Mouse (Mus musculus) midbrain, postnatal 0 days (tissue): ENCODE results near the gene Spata13. TPM values are rescaled to one million over a fixed set of nuclear protein-coding genes. Genes with fewer than 3 reads are reported as not detected.

Source experiments
- ATAC-seq: fragments of 200-750 bp; cut with Nextera tagmentation; 2 replicates; pipeline ENCODE4 v1.8.0; 2017; ENCODE audit warnings: moderate number of reproducible peaks, mild to moderate bottlenecking, moderate TSS enrichment, moderate library complexity; ENCODE audit not compliant: low FRiP score
- DNase-seq: peaks from one replicate; pipeline ENCODE4 v3.0.0-alpha.2; 2015; ENCODE audit warnings: low spot score
- H3K27ac ChIP-seq: fragments of 300-500 bp; sonication (generic); 2 replicates; pipeline ENCODE4 v1.5.1; 2014; ENCODE audit warnings: low read depth, mild to moderate bottlenecking, low read length, mixed read lengths
- H3K27me3 ChIP-seq: fragments of 300-500 bp; sonication (generic); 2 replicates; pipeline ENCODE4 v1.6.1; 2014; ENCODE audit warnings: low read length, control low read depth, mixed read lengths; ENCODE audit not compliant: insufficient read depth
- H3K36me3 ChIP-seq: fragments of 300-500 bp; sonication (generic); 2 replicates; pipeline ENCODE4 v1.6.1; 2014; ENCODE audit warnings: low read length, control low read depth, mixed read lengths; ENCODE audit not compliant: insufficient read depth
- H3K4me1 ChIP-seq: fragments of 300-500 bp; sonication (generic); 2 replicates; pipeline ENCODE4 v1.6.1; 2014; ENCODE audit warnings: mild to moderate bottlenecking, control low read depth, antibody characterized with exemption, low read length, mixed read lengths; ENCODE audit not compliant: insufficient read depth
- H3K4me2 ChIP-seq: fragments of 300-500 bp; sonication (generic); 2 replicates; pipeline ENCODE4 v1.6.1; 2014; ENCODE audit warnings: low read depth, mild to moderate bottlenecking, low read length, mixed read lengths; ENCODE audit not compliant: poor library complexity, severe bottlenecking
- H3K4me3 ChIP-seq: fragments of 300-500 bp; sonication (generic); 2 replicates; pipeline ENCODE4 v1.5.1; 2014; ENCODE audit warnings: low read depth, mild to moderate bottlenecking, low read length, moderate library complexity
- H3K9ac ChIP-seq: fragments of 300-500 bp; sonication (generic); replicated peaks from 2 replicates; pipeline ENCODE4 v1.6.1; 2014; ENCODE audit warnings: mild to moderate bottlenecking, low read length, moderate library complexity, mixed read lengths; ENCODE audit not compliant: poor library complexity, severe bottlenecking
- H3K9me3 ChIP-seq: fragments of 300-500 bp; sonication (generic); 2 replicates; pipeline ENCODE4 v1.6.1; 2016; ENCODE audit warnings: low read length, control low read depth
- CTCF ChIP-seq: IDR thresholded peaks from 2 replicates; pipeline ENCODE4 v1.5.1; 2016; ENCODE audit warnings: antibody characterized with exemption, mild to moderate bottlenecking
- WGBS: fragments of 180-500 bp; shearing (Covaris S2); extraction: QIAGEN DNeasy Blood & Tissue Kit; methylation state at CpG from one replicate; pipeline ENCODE4 v1.1.7; 2014; 5-methylcytosine and 5-hydroxymethylcytosine counted together
- polyA plus RNA-seq: library from polyadenylated mRNA; unstranded; fragments of >200 nt; fragmentation: Nextera tagmentation; extraction: Ambion mirVana; gene quantifications from 2 replicates; pipeline ENCODE4 v1.2.1, GENCODE M21; 2015
- total RNA-seq: library from RNA; depleted of rRNA; stranded (reverse); fragments of >200 nt; gene quantifications from 2 replicates; pipeline ENCODE4 v1.2.3, GENCODE M21; 2014

Gene Spata13
- total and polyA plus RNA-seq, 2 experiments from 2014 or later = 12.4 to 33.0 TPM

DNA sequence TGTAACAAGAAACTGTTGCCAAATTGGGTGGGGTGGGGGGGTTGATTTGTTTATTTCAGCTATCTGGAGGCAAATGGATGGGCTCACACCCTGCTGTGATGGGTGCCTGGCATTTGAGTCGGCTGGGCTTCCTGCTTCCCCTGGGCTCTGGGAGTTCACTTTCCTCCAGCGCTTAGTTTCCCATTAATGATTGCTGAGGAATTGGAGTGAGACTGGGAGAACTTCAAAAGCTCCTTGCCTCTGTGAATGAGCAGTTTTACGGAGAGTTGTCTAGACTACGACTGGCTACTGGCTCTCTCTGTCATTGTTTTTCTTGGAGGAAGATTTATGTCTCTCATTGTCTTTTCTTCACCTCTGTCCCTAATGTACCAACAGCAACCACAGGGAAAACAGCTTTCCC lies 36.2 kb upstream of the Spata13 start:
- no peak overlapping the region for H3K4me2 ChIP-seq
- H3K27me3 ChIP-seq = no peaks in the 10 kb centered on the region
- TF ChIP-seq CTCF = no peak
- WGBS = 31% methylated on average over 4 of the region's 4 CpGs
- H3K4me3 ChIP-seq = no peak overlapping the region
- H3K27ac ChIP-seq = no peak overlapping the region
- no peak for DNase-seq
- no peaks in the 10 kb centered on the region for H3K36me3 ChIP-seq
- no peak for ATAC-seq
- H3K9ac ChIP-seq = no peak overlapping the region
- H3K4me1 ChIP-seq = no peaks in the 10 kb centered on the region
- no peaks in the 10 kb centered on the region for H3K9me3 ChIP-seq

DNA sequence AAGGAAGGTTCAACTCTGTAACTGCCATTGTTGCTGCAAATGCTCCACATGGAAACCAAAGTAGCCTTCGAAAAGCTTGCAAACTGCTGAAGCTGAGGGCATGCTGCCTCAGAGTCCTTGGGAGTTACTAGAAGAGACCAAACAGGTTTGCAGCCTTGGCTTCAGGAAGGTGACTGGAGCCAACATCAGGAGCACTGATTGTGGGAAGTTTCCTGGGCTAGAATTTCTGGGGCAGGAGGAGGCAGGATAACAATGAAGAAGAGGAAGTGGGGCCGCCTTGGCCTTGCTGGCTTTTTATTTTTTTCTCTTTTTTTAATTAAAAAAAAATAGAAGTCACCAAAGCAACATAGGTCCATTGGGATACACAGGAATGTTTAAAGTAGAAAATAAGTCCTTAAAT lies 34.8 kb upstream of the Spata13 start:
- no peaks in the 10 kb centered on the region for H3K27me3 ChIP-seq
- WGBS = 78% methylated on average over 2 of the region's 2 CpGs
- ATAC-seq = no peak
- no peaks in the 10 kb centered on the region for H3K4me1 ChIP-seq
- no peak overlapping the region for H3K4me3 ChIP-seq
- no peak overlapping the region for H3K9ac ChIP-seq
- no peak for DNase-seq
- H3K9me3 ChIP-seq = no peaks in the 10 kb centered on the region
- no peak overlapping the region for H3K27ac ChIP-seq
- no peaks in the 10 kb centered on the region for H3K36me3 ChIP-seq
- TF ChIP-seq CTCF = no peak
- H3K4me2 ChIP-seq = no peak overlapping the region

DNA sequence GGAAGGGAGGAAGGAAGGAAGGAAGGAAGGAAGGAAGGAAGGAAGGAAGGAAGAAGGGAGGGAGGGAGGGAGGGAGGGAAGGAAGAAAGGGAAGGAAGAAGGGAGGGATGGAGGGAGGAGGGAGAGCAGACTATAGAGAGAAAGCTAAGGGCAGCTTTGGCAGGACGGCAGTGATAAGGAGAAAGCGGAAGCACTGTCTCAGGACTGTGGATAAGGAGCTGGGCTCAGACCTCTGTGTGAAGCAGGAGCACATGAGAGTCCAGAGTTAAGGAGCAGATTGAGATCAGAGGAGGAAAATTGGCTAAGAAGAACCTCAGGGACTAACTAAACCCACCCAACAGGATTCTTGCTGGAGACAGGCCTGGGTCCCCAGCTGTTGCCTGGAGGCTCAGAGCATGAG lies 28.2 kb upstream of the Spata13 start:
- DNase-seq = no peak
- no peaks in the 10 kb centered on the region for H3K9me3 ChIP-seq
- no peak overlapping the region for H3K4me2 ChIP-seq
- no peak for TF ChIP-seq CTCF
- no peak for ATAC-seq
- 74% methylated on average over 2 of the region's 2 CpGs for whole genome bisulfite sequencing
- no peaks in the 10 kb centered on the region for H3K36me3 ChIP-seq
- no peaks in the 10 kb centered on the region for H3K27me3 ChIP-seq
- H3K27ac ChIP-seq = no peak overlapping the region
- no peak overlapping the region for H3K4me3 ChIP-seq
- no peaks in the 10 kb centered on the region for H3K4me1 ChIP-seq
- no peak overlapping the region for H3K9ac ChIP-seq

GRCm38 (mm10) chr14:60606194-60606593 lies 27.6 kb upstream of the Spata13 start:
- TF ChIP-seq CTCF = no peak
- DNase-seq = no peak
- Histone ChIP-seq H3K4me3 (no peak overlapping the region), H3K4me1 (no peaks in the 10 kb centered on the region), H3K9ac (no peak overlapping the region), H3K36me3 (no peaks in the 10 kb centered on the region), H3K4me2 (no peak overlapping the region), H3K27me3 (no peaks in the 10 kb centered on the region), H3K27ac (no peak overlapping the region), H3K9me3 (no peaks in the 10 kb centered on the region)
- no peak for ATAC-seq
- WGBS = 72% methylated on average over 4 of the region's 4 CpGs

DNA sequence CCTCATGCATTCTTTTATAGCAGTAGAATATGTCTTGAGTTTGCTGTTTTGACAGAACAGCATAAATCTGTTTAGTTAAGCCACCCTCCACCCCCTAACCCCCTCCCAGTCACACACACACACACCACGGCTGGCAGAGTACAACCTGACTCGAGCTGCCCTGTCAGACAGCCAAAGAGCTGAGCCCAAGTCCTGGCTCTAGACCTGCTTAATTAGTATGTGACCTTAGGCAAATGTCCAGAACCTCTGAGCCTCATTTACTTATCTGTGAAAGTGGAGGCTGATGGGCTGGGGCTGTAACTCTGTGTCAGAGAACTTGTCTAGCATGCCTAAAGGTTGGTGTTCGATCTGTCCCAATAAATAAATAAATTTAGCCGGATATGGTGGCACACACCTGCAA lies 26.1 kb upstream of the Spata13 start:
- Histone ChIP-seq H3K9ac (no peak overlapping the region), H3K4me2 (no peak overlapping the region), H3K4me3 (no peak overlapping the region), H3K27ac (no peak overlapping the region), H3K36me3 (no peaks in the 10 kb centered on the region), H3K9me3 (no peaks in the 10 kb centered on the region), H3K4me1 (no peaks in the 10 kb centered on the region), H3K27me3 (no peaks in the 10 kb centered on the region)
- DNase-seq (no peak), ATAC-seq (no peak)
- 80% methylated on average over 4 of the region's 4 CpGs for WGBS
- no peak for TF ChIP-seq CTCF

GRCm38 (mm10) chr14:60609160-60609559 lies 24.6 kb upstream of the Spata13 start:
- no peak for ATAC-seq
- no peaks in the 10 kb centered on the region for H3K27me3 ChIP-seq
- no peak overlapping the region for H3K9ac ChIP-seq
- no peak for TF ChIP-seq CTCF
- H3K4me1 ChIP-seq = no peaks in the 10 kb centered on the region
- no peak overlapping the region for H3K27ac ChIP-seq
- no peak for DNase-seq
- 97% methylated on average over 1 of the region's 1 CpGs for WGBS
- H3K36me3 ChIP-seq = no peaks in the 10 kb centered on the region
- H3K4me2 ChIP-seq = no peak overlapping the region
- H3K4me3 ChIP-seq = no peak overlapping the region
- H3K9me3 ChIP-seq = no peaks in the 10 kb centered on the region
